Mouse (Mus musculus): Measurements from ENCODE around the gene Fam149a.
"Not testable (repeated sequence)": the region's sequence is repeated elsewhere in the genome, so short reads cannot be mapped to it uniquely, and the experiment has no call there.

The Fam149a gene

DNA sequence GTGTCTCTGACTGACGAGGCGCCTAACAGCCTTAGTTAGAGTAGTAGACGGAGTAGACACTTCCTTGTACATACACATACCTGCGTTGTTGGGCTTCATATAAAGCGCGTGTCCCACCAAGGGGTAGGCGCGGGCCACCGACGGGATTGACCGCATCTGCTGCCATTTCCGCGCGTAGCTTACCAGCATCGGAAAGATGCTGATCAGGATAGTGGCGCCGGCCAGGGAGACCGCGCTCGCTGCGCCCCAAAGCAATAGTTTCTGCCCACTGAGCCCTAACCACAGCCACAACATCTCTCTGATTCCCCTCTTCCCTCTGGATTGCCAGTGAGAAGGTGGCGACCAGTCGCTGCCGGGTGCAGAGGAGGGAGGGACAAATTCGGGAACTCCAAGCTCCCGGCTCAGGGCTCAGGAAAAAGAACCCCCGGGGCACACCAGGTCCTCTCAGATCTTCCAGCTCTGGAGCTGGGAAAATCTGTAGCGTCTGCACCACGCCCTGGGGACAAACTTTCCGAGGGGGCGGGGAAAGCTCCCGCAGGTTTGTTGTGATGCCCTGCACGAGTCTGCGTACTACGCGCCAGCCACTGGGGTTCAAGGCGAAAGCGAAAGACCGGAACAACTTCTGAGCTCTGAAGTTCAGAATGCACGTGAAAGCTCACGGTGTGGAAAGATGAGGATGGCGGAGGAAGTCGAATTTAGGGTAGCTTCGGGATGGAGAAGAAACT is 49.2 kb downstream of the Fam149a start, which contains the start of gene Cyp4v3:
Cyp4v3 (minus strand) TSS at position 532 of the 725 bp plus-strand sequence.
- peak; percentile 64 to 72 for DNase-seq (ENCODE audit: low spot score in 2 of 2)

DNA sequence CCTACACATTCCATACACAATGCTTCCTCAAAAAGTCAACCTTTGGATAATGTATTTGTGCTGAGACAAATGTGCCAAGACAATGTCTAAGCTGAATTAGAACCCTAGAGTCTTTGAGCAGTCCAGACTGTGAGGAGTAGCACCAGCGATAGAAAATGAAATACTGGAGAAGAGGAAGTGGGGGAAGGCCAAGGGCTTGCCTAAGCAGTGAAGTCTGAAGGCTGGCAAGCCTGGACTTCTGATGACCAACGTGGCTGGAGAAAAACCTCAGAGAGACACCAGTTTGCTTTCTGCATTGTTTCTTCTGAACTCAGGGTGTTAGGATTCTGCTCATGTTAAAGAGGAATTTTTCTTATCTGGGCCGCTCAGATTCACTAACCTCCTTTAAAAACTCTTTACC is 51.2 kb downstream of the Fam149a start:
- DNase-seq (ENCODE audit: low spot score in 2 of 2), result no peak

DNA sequence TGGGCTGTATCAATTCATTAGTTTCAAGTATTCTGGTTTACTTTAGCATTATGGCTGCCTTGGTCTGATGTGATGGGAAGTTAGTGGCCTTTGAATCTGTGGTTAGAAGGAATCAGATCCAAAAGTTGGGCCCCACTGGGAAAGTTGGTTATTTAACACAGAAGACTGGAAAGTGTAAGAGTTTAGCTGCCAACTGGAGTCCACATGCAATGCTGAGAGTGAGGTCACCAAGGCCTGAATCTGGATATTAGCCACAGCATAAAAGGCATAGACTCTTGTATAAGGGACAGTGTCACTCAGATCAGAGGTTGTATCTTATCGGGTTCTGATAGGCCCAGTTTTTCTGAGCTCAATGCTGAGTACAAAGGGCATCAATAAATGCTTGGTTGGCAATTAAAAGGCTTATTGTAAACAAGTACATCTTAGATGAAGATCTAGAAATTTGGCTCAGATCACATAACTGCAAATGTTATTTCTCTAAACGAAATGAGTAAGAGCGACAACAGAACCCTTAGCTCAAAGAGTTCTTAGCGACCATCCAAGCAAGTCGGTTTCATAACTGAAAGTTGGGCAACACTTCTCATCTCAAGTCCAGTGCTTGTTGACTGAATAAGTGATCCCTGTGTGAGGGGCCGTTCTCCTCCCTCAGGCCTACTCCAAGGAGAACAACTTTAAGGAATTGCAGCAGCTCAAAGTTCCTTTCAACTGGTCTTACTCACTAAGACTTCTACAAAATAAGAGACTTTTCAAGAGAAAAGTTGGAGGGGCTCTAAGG is 52.7 kb downstream of the Fam149a start:
- DNase-seq (ENCODE audit: low spot score in 2 of 2), result no peak

DNA sequence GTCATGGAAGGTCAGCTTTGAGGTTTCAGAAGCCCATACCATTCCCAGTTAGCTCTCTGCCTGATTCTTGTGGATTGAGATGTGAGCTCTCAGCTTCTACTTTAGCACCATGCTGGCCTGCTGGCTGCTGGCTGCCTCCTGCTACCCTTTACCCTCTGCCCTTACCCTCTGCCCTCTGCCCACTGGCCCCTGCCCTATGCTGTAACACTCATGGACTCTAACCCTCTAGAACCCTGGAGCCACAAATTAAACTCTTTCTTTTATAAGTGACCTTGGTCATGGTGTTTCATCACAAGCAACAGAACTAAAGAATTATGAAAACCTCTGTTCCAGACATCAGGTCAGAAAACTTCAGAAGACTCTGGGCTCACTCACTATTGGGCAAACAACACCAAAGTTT is 55.0 kb downstream of the Fam149a start:
- not testable (repeated sequence) for DNase-seq (ENCODE audit: low spot score in 2 of 2)

DNA sequence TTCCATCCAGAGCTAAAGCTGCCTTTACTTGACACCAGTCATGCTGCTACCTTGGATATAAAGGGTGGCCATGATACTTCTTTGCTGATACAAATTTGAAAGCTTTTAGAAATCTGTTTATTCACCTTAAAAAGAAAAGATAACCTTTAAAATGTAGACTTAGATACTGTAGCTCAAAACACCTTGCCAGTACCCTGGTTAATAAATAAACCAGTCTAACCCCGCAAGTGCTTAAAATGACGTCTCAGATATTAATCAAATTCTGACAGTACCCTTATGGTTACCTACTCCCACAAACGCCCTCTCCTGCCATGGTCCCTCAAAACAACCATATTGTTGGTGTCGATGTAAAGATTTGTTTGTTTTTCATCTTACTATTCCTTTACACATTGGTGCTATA is 57.9 kb downstream of the Fam149a start:
- DNase-seq (ENCODE audit: low spot score in 2 of 2), result no peak

DNA sequence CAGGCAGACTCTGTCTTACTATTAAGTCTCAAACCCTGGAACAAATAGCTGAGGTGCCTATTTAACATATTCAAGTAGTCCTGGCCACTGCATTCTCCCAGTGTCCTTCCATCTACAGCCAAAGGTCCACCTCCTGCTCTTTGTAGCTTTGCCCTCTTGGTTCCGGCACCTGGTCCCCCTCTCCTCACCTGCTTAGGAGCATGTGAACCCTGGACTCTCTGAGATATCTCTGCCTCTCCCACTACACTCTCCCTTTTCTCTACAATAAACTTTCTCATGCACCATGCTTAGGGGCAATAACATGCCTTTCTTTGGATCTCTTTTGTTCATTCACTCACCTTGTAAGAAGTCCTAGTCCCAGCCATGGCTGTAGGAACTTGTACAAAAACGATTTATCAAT is 60.7 kb downstream of the Fam149a start:
- DNase-seq (ENCODE audit: low spot score in 2 of 2), result no peak

DNA sequence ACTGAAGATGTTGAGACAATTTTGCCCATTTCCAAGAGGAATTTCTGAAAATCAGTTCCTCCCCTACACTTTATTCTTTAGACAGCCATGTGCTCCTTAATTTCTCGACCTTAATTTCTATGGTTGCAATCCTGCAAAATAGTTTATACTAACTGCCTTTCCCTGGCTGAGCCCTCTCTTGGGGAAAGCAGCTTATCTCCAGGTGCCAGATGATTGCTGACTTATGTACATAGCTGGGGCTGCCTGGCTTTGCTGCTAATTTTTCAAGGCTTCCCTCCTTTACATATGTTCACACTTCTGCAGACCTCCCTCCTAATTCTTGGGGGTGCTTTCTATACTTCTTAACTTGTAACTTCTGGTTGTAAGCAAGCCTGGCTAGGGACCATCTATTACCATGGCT is 61.2 kb downstream of the Fam149a start:
- DNase-seq (ENCODE audit: low spot score in 2 of 2), result no peak

DNA sequence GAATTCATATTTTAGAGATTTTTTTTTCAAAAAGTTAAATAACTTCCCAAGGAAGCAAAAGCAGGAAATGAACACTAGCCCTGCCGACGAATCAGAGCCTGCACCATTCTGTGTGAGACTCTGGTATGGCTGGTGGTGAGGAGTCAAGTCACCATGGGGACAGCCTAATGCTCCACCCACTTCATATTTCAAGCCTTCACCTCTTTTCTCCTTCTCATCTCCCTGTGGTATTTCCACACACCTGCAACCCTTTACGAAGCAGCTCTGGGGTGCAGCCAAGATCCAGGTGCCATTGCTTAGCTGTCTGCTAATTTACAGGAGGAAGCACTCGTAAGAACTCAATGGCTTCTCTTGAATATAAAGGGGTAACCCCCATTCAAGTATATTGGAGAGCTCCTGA is 71.1 kb downstream of the Fam149a start:
- no peak for DNase-seq (ENCODE audit: low spot score in 2 of 2)

DNA sequence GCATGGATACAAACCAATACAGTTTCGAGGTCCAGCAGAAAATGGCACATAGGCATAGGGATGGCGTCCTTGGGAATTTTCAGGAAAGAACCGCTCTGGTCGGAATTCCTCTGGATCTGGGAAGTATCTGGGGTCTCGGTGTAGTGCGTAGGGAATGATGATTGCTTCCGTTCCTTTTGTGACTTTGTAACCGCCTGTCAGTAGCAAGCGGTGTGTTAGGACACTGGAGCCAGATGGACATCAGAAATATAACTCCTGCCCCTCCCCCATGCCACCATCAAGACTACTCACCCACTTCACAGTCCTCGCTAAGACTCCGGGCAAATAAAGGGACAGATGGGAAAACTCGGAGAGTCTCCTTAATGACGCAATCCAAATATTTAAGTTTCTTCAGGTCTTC is 73.7 kb downstream of the Fam149a start, which contains the start of gene Gm45753:
Gm45753 (minus strand) TSS at position 101 of the 400 bp plus-strand sequence.
- DNase-seq (ENCODE audit: low spot score in 2 of 2), result no peak

DNA sequence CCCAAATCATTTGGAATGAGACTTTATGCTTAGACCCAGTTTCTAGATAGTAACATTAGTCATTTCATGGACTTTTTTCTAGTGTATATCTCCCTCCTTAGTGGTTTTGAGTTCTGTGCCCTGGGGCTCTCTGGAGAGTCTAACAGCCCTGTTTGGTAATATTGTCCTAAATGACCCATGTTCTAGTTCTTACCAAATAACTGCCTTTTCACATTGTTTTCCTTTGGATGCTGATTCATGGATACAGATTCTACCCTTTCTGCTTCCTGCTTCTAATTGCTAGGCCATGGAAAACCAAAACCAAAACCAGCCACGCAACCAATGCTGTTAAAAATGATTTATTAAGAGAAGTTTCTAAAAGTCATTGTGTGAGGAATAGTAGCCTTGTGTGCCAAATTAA is 76.6 kb downstream of the Fam149a start:
- no peak for DNase-seq (ENCODE audit: low spot score in 2 of 2)

DNA sequence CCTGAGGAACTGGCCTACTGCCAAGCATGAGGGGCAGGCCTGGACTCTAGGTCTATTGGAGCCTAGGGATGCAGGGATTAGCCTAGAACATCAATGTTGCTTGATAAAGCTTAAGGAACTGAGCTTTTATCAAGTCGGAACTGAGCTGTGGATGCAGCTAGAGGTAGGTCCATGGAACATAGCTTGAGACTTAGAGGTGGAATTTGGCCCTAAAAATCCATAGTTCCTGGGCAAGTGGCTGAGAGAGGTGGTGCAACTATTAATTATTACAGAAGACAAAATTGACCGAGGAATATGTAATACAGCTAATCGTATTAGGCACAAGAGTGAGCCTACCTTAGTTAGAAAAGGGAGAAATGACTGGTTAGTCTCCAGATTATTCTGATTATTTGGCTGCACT is 77.7 kb downstream of the Fam149a start:
- no peak for DNase-seq (ENCODE audit: low spot score in 2 of 2)

DNA sequence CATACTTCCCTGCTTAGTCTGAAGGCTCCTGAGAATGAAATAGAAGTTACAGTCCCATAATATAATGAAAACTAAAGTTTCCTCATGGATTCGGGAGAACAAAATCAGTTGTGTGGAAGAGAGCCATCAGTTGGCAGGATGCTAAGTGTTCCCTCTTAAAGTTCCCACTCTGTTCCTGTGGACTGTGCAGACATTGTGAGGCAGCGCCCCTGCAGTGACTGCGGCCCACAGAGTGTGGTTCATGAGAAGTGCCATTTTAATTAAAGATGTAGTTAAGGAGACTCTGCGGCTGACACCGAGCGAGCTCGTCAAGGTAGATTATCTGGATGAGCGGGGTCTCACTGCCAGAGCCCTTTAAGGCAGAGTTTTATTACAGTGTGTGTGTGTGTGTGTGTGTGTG is 79.7 kb downstream of the Fam149a start:
- DNase-seq (ENCODE audit: low spot score in 2 of 2), result no peak

DNA sequence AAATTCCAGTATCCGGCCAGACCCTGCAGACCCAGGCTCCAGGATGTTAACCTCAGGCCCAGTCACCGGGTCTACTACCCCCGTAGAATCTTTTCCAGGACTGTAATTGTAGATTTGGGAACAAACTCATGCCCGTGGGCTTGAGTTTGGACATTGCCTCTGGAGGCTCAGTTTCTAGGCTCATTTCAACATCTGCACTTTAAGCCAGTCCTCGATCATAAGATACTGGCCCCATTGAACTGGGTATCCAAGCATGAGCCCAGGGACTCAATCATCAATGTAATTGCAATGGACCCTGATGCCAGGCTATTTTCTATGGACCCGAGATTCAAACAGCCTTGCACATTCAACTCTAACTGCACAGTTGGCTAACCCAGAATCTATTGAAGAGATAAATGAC is 86.8 kb downstream of the Fam149a start:
- DNase-seq (ENCODE audit: low spot score in 2 of 2), result no peak

DNA sequence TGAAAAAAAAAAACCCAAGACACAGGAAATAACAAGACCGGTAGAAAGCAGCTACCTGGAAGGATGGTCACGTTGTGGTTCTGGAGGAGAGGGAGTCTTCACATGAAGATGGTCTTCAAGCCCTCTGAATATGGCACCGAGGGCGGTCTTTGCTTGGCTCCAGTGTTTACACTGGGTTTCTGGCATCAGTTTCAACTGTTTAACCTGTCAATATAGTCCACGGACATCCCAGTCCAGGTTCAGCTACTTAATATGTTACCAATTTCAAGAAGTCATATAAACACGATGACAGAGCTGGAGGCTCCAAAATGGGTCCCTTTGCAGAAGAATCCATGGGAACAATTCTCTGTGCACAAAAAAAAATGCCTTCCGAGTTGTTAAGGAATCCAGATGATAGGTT is 87.4 kb downstream of the Fam149a start, which contains the start of gene Klkb1:
Klkb1 (minus strand) TSS at position 173 of the 400 bp plus-strand sequence.
- no peak for DNase-seq (ENCODE audit: low spot score in 2 of 2)

DNA sequence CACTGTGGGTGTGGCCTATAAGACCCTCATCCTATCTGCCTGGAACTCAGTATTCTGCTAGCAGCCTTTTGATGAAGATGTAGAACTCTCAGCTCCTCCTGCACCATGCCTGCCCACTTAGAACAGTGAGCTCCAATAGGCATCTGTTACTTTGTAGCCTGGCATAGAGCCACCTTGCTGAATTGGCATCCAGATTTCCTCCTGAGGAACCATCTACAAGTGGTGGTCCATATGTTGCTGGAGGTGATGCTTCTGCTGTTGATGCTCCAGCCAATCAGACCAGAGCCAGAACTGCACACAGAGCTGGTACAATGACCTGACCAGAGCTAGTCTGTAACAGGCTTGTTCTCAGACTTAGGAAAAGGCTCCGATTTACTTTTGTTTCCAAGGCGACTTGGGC is 90.3 kb downstream of the Fam149a start:
- DNase-seq (ENCODE audit: low spot score in 2 of 2), result no peak

All from urinary bladder, postnatal 4 days (tissue).